Mouse (Mus musculus): ENCODE measurements around the gene Nop2. TPM values are rescaled to one million over a fixed set of nuclear protein-coding genes. Genes with fewer than 3 reads are reported as not detected.
A peak's percentile ranks its signal among the peaks of the same experiment; 100 is the strongest.
"Not testable (repeated sequence)": the region's sequence is repeated elsewhere in the genome, so short reads cannot be mapped to it uniquely, and the experiment has no call there.

Gene Nop2
- polyA plus RNA-seq, 1 experiment from 2014 or later, result 49.3 TPM

DNA sequence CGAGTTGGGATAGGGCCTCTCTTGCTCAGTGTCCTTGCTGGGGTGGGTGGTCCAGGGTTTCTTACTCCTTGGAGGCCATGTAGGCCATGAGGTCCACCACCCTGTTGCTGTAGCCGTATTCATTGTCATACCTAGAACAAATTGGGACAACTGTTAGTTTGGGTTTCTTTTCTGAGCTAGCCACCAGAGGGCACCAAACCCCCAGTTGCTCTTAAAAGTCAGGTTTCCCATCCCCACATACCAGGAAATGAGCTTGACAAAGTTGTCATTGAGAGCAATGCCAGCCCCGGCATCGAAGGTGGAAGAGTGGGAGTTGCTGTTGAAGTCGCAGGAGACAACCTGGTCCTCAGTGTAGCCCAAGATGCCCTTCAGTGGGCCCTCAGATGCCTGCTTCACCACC lies 30.3 kb downstream of the Nop2 start:
- Histone ChIP-seq H3K36me3 (ENCODE audit: control insufficient read depth, insufficient read depth, low read length) (peaks cover 15% of the 10 kb centered on the region), H3K4me1 (ENCODE audit: control insufficient read depth, insufficient read depth, low read length) (peaks cover 22% of the 10 kb centered on the region)
- not testable (repeated sequence) for H3K27ac ChIP-seq (ENCODE audit: low read length); H3K9ac ChIP-seq (ENCODE audit: low read depth, low read length); H3K27me3 ChIP-seq (ENCODE audit: control insufficient read depth, insufficient read depth, low read depth, low read length); H3K4me2 ChIP-seq (ENCODE audit: low read length); H3K9me3 ChIP-seq (replicated peaks; ENCODE audit: control insufficient read depth, low read length, poor library complexity, severe bottlenecking); H3K4me3 ChIP-seq (ENCODE audit: low read depth, low read length); ATAC-seq
- 4% methylated on average over 3 of the region's 5 CpGs for WGBS

- H3K27ac ChIP-seq (ENCODE audit: low read length), result not testable (repeated sequence)
- 70% methylated on average over 10 of the region's 16 CpGs for WGBS
Measured at GRCm38 (mm10) chr6:125162615-125163305, 31.1 kb downstream of the Nop2 start.

DNA sequence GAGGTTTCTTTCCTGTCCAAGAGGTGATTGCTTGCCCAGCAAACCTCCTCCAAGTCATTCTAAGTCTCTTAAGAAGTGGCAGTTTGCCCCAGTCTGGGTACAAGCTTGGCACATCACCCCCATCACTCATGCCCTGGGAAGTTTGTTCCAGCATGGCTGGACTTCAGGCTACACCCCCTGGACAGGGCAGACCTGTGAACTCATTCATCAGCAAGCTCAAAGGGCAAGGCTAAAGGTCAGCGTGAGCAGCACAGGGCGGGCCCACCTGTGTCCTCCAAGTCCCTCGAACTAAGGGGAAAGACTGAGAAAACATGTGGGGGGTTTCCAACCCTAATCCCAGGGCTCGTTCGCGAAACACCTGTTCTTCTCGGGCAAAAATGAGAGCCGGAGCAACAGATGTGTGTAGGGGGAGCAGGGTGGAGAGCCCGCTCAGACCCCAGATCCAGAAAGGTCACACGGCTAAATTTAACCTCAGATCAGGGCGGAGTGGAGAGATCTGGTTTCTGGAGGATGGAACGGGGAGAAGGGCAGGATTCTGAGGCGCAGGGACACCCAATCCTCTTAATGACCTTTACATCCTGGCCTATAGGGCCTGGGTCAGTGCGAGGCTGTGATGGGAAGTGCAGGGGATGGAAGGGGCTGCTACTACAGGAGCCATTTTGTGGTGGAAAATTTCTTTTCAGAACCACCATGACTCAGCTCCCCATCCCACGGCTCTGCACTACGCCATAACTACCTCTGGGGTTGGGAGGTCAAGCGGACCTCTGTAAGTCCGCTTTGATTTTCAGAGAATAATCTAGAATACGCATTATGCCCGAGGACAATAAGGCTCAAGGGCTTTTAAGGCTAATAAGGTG lies 32.3 kb downstream of the Nop2 start:
- peaks cover 26% of the 10 kb centered on the region for H3K4me1 ChIP-seq (ENCODE audit: control insufficient read depth, insufficient read depth, low read length)
- H3K36me3 ChIP-seq (ENCODE audit: control insufficient read depth, insufficient read depth, low read length), result peaks cover 15% of the 10 kb centered on the region
- 4% methylated on average over 20 of the region's 20 CpGs for WGBS

More at GRCm38 (mm10) chr6:125162615-125163305, 31.1 kb downstream of the Nop2 start:
- not testable (repeated sequence) for H3K27me3 ChIP-seq (ENCODE audit: control insufficient read depth, insufficient read depth, low read depth, low read length); H3K4me3 ChIP-seq (ENCODE audit: low read depth, low read length); H3K9ac ChIP-seq (ENCODE audit: low read depth, low read length); ATAC-seq; H3K9me3 ChIP-seq (replicated peaks; ENCODE audit: control insufficient read depth, low read length, poor library complexity, severe bottlenecking); H3K4me2 ChIP-seq (ENCODE audit: low read length)
- peaks cover 26% of the 10 kb centered on the region for H3K4me1 ChIP-seq (ENCODE audit: control insufficient read depth, insufficient read depth, low read length)
- H3K36me3 ChIP-seq (ENCODE audit: control insufficient read depth, insufficient read depth, low read length), result peaks cover 15% of the 10 kb centered on the region

GRCm38 (mm10) chr6:125164672-125165327 lies 33.1 kb downstream of the Nop2 start:
- under 1% methylated on average over 38 of the region's 39 CpGs for WGBS
- Histone ChIP-seq H3K27ac (ENCODE audit: low read length) (peak overlapping the region; percentile 94), H3K9me3 (replicated peaks; ENCODE audit: control insufficient read depth, low read length, poor library complexity, severe bottlenecking) (no peaks in the 10 kb centered on the region), H3K4me1 (ENCODE audit: control insufficient read depth, insufficient read depth, low read length) (peaks cover 26% of the 10 kb centered on the region), H3K36me3 (ENCODE audit: control insufficient read depth, insufficient read depth, low read length) (peaks cover 19% of the 10 kb centered on the region), H3K4me3 (ENCODE audit: low read depth, low read length) (peak overlapping the region; percentile 73), H3K4me2 (ENCODE audit: low read length) (peak overlapping the region; percentile 83), H3K9ac (ENCODE audit: low read depth, low read length) (peak overlapping the region; percentile 89), H3K27me3 (ENCODE audit: control insufficient read depth, insufficient read depth, low read depth, low read length) (no peaks in the 10 kb centered on the region)
- peak; percentile 57 for ATAC-seq

More for the DNA sequence above, 32.3 kb downstream of the Nop2 start:
- Histone ChIP-seq H3K9me3 (replicated peaks; ENCODE audit: control insufficient read depth, low read length, poor library complexity, severe bottlenecking) (no peaks in the 10 kb centered on the region), H3K27me3 (ENCODE audit: control insufficient read depth, insufficient read depth, low read depth, low read length) (no peaks in the 10 kb centered on the region), H3K4me2 (ENCODE audit: low read length) (peak overlapping the region; percentile 83), H3K4me3 (ENCODE audit: low read depth, low read length) (peak overlapping the region; percentile 73), H3K27ac (ENCODE audit: low read length) (peak overlapping the region; percentile 94), H3K9ac (ENCODE audit: low read depth, low read length) (peak overlapping the region; percentile 89)
- 0 out of 2 replicates have a peak, but pooled peaks have one; percentile 1 for ATAC-seq

DNA sequence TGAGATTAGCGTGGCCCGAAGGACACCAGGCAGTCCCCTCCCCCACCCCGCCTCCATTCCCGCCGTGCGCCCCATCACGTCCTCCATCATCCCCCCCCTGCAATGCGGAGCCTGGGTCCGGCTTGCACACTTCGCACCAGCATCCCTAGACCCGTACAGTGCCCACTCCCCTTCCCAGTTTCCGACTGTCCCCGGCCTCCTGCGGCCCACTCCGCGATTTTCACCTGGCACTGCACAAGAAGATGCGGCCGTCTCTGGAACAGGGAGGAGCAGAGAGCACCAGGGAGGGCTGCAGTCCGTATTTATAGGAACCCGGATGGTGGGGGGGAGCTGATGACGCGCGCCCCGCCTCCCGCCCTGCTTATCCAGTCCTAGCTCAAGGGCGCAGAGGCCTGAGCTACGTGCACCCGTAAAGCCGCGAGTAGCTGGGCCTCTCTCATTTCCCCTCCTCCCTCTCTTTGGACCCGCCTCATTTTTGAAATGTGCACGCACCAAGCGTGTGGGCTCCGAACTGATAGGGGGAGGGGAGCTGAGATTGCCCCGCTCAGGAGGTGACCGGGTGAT lies 33.7 kb downstream of the Nop2 start:
- Histone ChIP-seq H3K27me3 (ENCODE audit: control insufficient read depth, insufficient read depth, low read depth, low read length) (no peaks in the 10 kb centered on the region), H3K9ac (ENCODE audit: low read depth, low read length) (peak overlapping the region; percentile 89), H3K9me3 (replicated peaks; ENCODE audit: control insufficient read depth, low read length, poor library complexity, severe bottlenecking) (no peaks in the 10 kb centered on the region), H3K4me2 (ENCODE audit: low read length) (peak overlapping the region; percentile 83), H3K36me3 (ENCODE audit: control insufficient read depth, insufficient read depth, low read length) (peaks cover 24% of the 10 kb centered on the region), H3K4me1 (ENCODE audit: control insufficient read depth, insufficient read depth, low read length) (peaks cover 26% of the 10 kb centered on the region), H3K4me3 (ENCODE audit: low read depth, low read length) (peak overlapping the region; percentile 73), H3K27ac (ENCODE audit: low read length) (peak overlapping the region; percentile 94)
- under 1% methylated on average over 36 of the region's 36 CpGs for WGBS
- peak; percentile 90 for ATAC-seq

DNA sequence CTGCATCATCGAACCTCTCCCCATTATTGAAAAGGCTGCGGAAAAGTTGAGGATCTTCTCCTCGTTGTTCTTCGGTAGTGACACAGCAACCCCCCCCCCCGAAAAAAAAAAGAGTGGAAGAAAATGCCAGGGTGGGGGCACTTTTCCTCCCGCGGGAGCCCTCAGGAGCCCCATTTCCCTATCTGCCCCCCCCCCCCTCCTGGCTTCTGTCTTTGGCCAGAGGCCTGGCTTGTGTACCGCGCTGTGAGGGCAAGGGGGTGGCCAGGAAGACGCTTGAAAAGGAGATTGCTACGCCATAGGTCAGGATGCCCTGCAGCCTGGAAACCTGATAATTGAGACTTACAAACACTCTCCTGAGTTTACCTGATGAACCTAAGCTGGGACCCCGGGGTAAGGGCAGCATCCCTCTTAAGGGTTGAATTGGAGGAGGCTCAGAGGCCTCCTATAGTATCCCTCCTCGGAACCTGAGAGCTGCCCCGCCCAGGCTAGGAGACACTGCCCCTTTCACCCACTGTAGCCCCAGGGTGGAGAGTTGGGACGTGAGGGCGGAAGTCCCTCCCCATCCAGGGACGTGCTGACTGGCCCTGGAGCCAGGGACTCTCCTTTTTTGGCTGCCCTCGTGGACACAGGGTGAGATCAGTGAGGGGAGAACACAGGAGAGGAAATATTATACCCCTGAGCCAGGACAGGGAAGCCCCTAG lies 34.5 kb downstream of the Nop2 start, which contains the start of gene Gapdh:
Gene Gapdh (minus strand): TSS at position 417 of the 701 bp plus-strand sequence.
- H3K4me1 ChIP-seq (ENCODE audit: control insufficient read depth, insufficient read depth, low read length), result peaks cover 26% of the 10 kb centered on the region
- WGBS, result 1% methylated on average over 18 of the region's 18 CpGs
- peaks cover 22% of the 10 kb centered on the region for H3K36me3 ChIP-seq (ENCODE audit: control insufficient read depth, insufficient read depth, low read length)
- H3K4me3 ChIP-seq (ENCODE audit: low read depth, low read length), result peak within 1 kb of the TSS; percentile 73
- H3K9ac ChIP-seq (ENCODE audit: low read depth, low read length), result peak within 1 kb of the TSS; percentile 89
- ATAC-seq, result peak; percentile 19
- no peaks in the 10 kb centered on the region for H3K27me3 ChIP-seq (ENCODE audit: control insufficient read depth, insufficient read depth, low read depth, low read length)
- peak within 1 kb of the TSS; percentile 83 for H3K4me2 ChIP-seq (ENCODE audit: low read length)
- peak within 1 kb of the TSS; percentile 94 for H3K27ac ChIP-seq (ENCODE audit: low read length)
- H3K9me3 ChIP-seq (replicated peaks; ENCODE audit: control insufficient read depth, low read length, poor library complexity, severe bottlenecking), result no peaks in the 10 kb centered on the region

DNA sequence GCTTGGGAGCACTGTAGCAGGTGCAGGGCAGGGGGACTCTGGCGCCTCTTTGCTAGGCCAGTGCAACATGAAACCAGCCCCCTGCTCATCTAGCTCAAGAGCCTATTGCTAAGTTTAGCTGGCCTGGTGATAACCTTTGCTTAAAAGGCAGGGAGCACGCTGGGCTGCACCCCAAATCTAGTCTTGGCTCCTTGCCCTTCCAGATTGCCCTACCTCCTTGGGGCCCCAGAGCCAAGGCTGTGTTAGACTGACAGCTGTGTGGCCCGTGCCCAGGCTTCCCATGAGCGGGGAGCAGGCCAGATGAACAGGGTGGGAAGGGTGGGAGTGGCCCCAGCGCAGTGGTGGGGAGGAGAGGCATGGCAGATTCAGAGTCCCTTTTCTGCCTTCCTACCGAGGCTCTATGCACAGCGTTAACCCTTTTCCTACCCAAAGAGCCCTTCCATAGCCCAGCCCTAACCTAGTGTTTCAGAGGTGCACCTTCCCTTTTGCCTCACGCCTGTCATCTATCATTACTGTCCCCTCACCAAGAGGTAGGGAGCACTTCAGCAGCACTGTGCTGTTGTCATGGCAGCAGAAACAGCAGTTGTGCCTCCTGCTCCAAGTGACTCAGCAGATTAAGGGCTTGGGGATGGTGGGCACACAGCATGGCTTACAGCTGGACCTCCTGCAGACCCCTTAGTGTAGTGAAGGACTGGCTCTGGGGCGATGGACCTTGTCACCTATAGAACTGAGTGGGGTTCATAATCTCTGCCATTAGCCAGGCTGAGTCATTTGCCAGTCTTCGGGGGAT lies 35.3 kb downstream of the Nop2 start:
- Histone ChIP-seq H3K27me3 (ENCODE audit: control insufficient read depth, insufficient read depth, low read depth, low read length) (no peaks in the 10 kb centered on the region), H3K9me3 (replicated peaks; ENCODE audit: control insufficient read depth, low read length, poor library complexity, severe bottlenecking) (no peaks in the 10 kb centered on the region), H3K4me2 (ENCODE audit: low read length) (peak overlapping the region; percentile 83), H3K4me3 (ENCODE audit: low read depth, low read length) (no peak overlapping the region; the same call in 1 of the 2 replicates), H3K9ac (ENCODE audit: low read depth, low read length) (peak overlapping the region; percentile 89), H3K36me3 (ENCODE audit: control insufficient read depth, insufficient read depth, low read length) (peaks cover 25% of the 10 kb centered on the region), H3K4me1 (ENCODE audit: control insufficient read depth, insufficient read depth, low read length) (peaks cover 26% of the 10 kb centered on the region), H3K27ac (ENCODE audit: low read length) (peak overlapping the region; percentile 94)
- 14% methylated on average over 10 of the region's 10 CpGs for WGBS
- ATAC-seq, result no peak
